Mouse (Mus musculus) thymus, postnatal 0 days (tissue): ENCODE measurements around the gene Prickle2. TPM values are rescaled to one million over a fixed set of nuclear protein-coding genes. Genes with fewer than 3 reads are reported as not detected.

Source experiments
- DNase-seq: peaks from one replicate; pipeline ENCODE4 v3.0.0-alpha.2; 2015; ENCODE audit warnings: low spot score
- polyA plus RNA-seq: library from polyadenylated mRNA; unstranded; fragments of >200 nt; fragmentation: Nextera tagmentation; extraction: Ambion mirVana; gene quantifications from 2 replicates; pipeline ENCODE4 v1.2.1, GENCODE M21; 2015

The Prickle2 gene
- polyA plus RNA-seq, 1 experiment from 2014 or later = 0.13 TPM

GRCm38 (mm10) chr6:92458026-92458425, 247.9 kb downstream of the Prickle2 start:
- no peak for DNase-seq

GRCm38 (mm10) chr6:92451421-92451820, 254.5 kb downstream of the Prickle2 start:
- DNase-seq = no peak

- DNase-seq = no peak
Measured at GRCm38 (mm10) chr6:92449956-92450355, 256.0 kb downstream of the Prickle2 start.

- no peak for DNase-seq
Measured at GRCm38 (mm10) chr6:92446662-92447061, 259.3 kb downstream of the Prickle2 start.

GRCm38 (mm10) chr6:92441205-92441604, 264.8 kb downstream of the Prickle2 start:
- no peak for DNase-seq

- DNase-seq = no peak
Measured at GRCm38 (mm10) chr6:92440251-92440650, 265.7 kb downstream of the Prickle2 start.

- DNase-seq = no peak
Measured at GRCm38 (mm10) chr6:92432146-92432545, 273.8 kb downstream of the Prickle2 start.

- no peak for DNase-seq
Measured at GRCm38 (mm10) chr6:92427406-92428171, 278.4 kb downstream of the Prickle2 start.

- no peak for DNase-seq
Measured at GRCm38 (mm10) chr6:92425901-92426300, 280.1 kb downstream of the Prickle2 start.

GRCm38 (mm10) chr6:92425476-92425875, 280.5 kb downstream of the Prickle2 start:
- DNase-seq = no peak

- no peak for DNase-seq
Measured at GRCm38 (mm10) chr6:92424991-92425390, 281.0 kb downstream of the Prickle2 start.

- peak; percentile 3 for DNase-seq
Measured at GRCm38 (mm10) chr6:92422286-92422685, 283.7 kb downstream of the Prickle2 start.

GRCm38 (mm10) chr6:92420106-92420505, 285.8 kb downstream of the Prickle2 start:
- no peak for DNase-seq

GRCm38 (mm10) chr6:92415405-92415755, 290.6 kb downstream of the Prickle2 start:
- no peak for DNase-seq

GRCm38 (mm10) chr6:92414478-92415404, 291.2 kb downstream of the Prickle2 start:
- DNase-seq = no peak

GRCm38 (mm10) chr6:92413982-92414381, 292.0 kb downstream of the Prickle2 start:
- no peak for DNase-seq

GRCm38 (mm10) chr6:92409788-92410187, 296.2 kb downstream of the Prickle2 start:
- no peak for DNase-seq

- DNase-seq = no peak
Measured at GRCm38 (mm10) chr6:92407259-92407658, 298.7 kb downstream of the Prickle2 start.

GRCm38 (mm10) chr6:92405571-92405970, 300.4 kb downstream of the Prickle2 start:
- no peak for DNase-seq

GRCm38 (mm10) chr6:92397876-92398275, 308.1 kb downstream of the Prickle2 start:
- no peak for DNase-seq

GRCm38 (mm10) chr6:92395556-92395955, 310.4 kb downstream of the Prickle2 start:
- no peak for DNase-seq

GRCm38 (mm10) chr6:92395143-92395542, 310.8 kb downstream of the Prickle2 start:
- DNase-seq = no peak
